Mouse (Mus musculus): ENCODE measurements around the gene Rab40c. TPM values are rescaled to one million over a fixed set of nuclear protein-coding genes. Genes with fewer than 3 reads are reported as not detected.

Rab40c gene
- polyA plus RNA-seq, 1 experiment from 2014 or later = 59.2 TPM

DNA sequence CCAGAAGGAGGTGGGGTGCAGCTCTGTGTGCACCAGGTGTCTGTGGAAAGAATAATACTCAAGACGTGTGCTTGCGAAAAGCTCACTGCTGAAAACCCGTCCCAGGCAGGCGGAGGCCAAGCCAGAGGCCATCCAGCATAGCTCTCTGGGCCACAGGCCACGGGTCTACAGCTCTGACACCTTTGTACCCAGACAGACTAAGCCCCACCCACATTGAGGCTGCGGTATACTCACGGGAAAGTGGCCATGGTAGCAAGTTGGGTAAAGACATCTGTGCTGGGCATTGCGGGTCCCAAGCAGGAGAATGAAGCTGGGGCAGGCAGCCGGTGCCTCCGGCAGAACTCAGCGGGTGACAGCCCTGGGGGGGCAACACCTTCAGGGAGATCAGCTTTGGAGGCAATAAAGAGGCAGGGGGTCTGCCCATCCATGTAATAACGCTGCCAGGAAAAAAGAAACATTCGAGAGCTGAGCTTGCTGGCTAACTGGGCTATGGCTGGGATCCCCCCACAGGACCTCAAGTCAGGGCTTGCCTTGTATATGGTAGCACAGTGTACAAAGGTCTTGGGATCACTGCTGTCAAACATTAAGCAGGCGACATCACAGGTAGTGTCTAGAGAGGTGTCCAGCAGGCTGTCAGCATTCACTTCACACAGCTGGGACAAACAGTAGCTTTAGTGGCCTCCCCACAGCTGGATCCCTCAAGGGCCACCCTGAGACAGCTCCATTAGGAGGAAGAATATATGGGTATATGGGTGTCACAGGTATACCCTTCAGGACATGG lies 79.9 kb downstream of the Rab40c start:
- H3K9me3 ChIP-seq (ENCODE audit: control insufficient read depth, low read length) = no peaks in the 10 kb centered on the region
- peaks cover 46% of the 10 kb centered on the region for H3K4me1 ChIP-seq (replicated peaks; ENCODE audit: control insufficient read depth, insufficient read depth, low read length)
- ATAC-seq = no peak
- H3K36me3 ChIP-seq (ENCODE audit: control insufficient read depth, insufficient read depth) = peaks cover 26% of the 10 kb centered on the region
- no peak overlapping the region for H3K4me2 ChIP-seq (ENCODE audit: low read length)
- H3K9ac ChIP-seq (replicated peaks; ENCODE audit: low read depth, low read length) = no peak overlapping the region
- no peak overlapping the region for H3K4me3 ChIP-seq (replicated peaks; ENCODE audit: low read length)
- no peaks in the 10 kb centered on the region for H3K27me3 ChIP-seq (replicated peaks; ENCODE audit: control insufficient read depth, insufficient read depth, low read length)
- H3K27ac ChIP-seq (ENCODE audit: low read length) = no peak overlapping the region
- WGBS = 90% methylated on average over 14 of the region's 14 CpGs

DNA sequence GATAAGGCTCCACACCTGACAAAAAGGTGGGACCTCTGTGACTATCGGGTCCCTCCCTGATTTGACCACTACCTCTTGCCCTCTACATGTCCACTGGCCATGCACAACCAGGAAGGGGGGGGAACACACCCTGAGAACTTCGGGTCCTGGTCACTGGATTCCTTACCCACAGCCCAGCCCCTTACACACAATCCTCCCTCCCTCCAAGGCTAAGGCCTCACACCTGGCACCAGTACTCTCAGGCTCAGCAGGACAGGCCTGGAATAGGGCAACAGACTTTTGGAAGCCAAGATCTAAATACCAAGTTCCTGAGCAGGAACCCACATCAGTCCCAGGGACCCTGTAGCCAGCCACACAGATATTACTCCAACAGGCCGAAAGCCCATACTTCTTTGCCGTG lies 80.6 kb downstream of the Rab40c start:
- ATAC-seq = no peak
- Histone ChIP-seq H3K4me3 (replicated peaks; ENCODE audit: low read length) (no peak overlapping the region), H3K27ac (ENCODE audit: low read length) (no peak overlapping the region), H3K36me3 (ENCODE audit: control insufficient read depth, insufficient read depth) (peaks cover 26% of the 10 kb centered on the region), H3K27me3 (replicated peaks; ENCODE audit: control insufficient read depth, insufficient read depth, low read length) (no peaks in the 10 kb centered on the region), H3K9ac (replicated peaks; ENCODE audit: low read depth, low read length) (no peak overlapping the region), H3K9me3 (ENCODE audit: control insufficient read depth, low read length) (no peaks in the 10 kb centered on the region), H3K4me1 (replicated peaks; ENCODE audit: control insufficient read depth, insufficient read depth, low read length) (peaks cover 52% of the 10 kb centered on the region), H3K4me2 (ENCODE audit: low read length) (no peak overlapping the region)
- WGBS = 89% methylated on average over 4 of the region's 4 CpGs

DNA sequence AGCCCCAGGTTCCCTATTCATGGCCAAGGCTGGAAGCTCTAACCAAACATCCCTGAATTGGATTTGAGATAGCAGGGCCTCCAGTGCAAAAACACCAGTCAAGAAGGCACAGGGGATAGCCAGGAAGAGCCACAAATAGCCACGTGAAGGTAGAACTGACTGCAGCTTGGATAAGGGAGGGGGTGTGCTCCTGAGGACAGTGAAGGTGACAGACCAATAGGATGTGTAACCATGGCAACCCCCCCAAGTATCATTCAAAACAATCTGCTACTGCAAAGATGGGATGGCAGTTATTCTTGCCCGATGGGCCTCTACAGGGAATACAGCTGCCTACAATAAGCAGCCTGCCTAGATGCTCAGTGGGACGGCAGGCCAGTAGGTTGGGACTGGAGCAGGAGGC lies 82.0 kb downstream of the Rab40c start:
- peak overlapping the region; percentile 54 for H3K4me2 ChIP-seq (ENCODE audit: low read length)
- no peak overlapping the region for H3K4me3 ChIP-seq (replicated peaks; ENCODE audit: low read length)
- H3K9ac ChIP-seq (replicated peaks; ENCODE audit: low read depth, low read length) = 0 out of 2 replicates have a peak overlapping the region, but pooled peaks have one; percentile 30
- H3K27ac ChIP-seq (ENCODE audit: low read length) = peak overlapping the region; percentile 67
- H3K36me3 ChIP-seq (ENCODE audit: control insufficient read depth, insufficient read depth) = peaks cover 26% of the 10 kb centered on the region
- no peaks in the 10 kb centered on the region for H3K27me3 ChIP-seq (replicated peaks; ENCODE audit: control insufficient read depth, insufficient read depth, low read length)
- H3K9me3 ChIP-seq (ENCODE audit: control insufficient read depth, low read length) = no peaks in the 10 kb centered on the region
- no peak for ATAC-seq
- H3K4me1 ChIP-seq (replicated peaks; ENCODE audit: control insufficient read depth, insufficient read depth, low read length) = peaks cover 47% of the 10 kb centered on the region
- WGBS = 15% methylated on average over 3 of the region's 3 CpGs

DNA sequence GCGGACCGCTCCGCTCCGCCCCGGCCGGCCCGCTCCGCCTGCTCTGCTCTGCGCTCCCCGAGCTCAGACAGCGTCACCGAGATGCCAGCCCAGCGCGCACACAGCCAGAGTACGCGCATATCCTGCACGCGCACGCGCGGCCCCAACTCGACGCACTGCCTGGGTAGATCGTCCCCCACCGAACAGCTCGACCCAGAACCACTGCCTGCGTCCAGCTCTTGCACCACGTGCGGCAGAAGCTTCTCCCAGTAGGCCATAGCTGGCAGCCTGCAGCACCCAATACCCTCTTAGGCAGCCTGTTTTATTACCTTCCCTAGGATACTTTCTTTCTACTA lies 82.5 kb downstream of the Rab40c start, which contains the start of gene Rhbdl1:
Rhbdl1 (minus strand) TSS at position 220 of the 335 bp plus-strand sequence.
- Histone ChIP-seq H3K4me2 (ENCODE audit: low read length) (peak within 1 kb of the TSS; percentile 54), H3K4me3 (replicated peaks; ENCODE audit: low read length) (peak within 1 kb of the TSS; percentile 54), H3K9me3 (ENCODE audit: control insufficient read depth, low read length) (no peaks in the 10 kb centered on the region), H3K4me1 (replicated peaks; ENCODE audit: control insufficient read depth, insufficient read depth, low read length) (peaks cover 49% of the 10 kb centered on the region), H3K9ac (replicated peaks; ENCODE audit: low read depth, low read length) (peak within 1 kb of the TSS; percentile 80), H3K36me3 (ENCODE audit: control insufficient read depth, insufficient read depth) (peaks cover 26% of the 10 kb centered on the region), H3K27me3 (replicated peaks; ENCODE audit: control insufficient read depth, insufficient read depth, low read length) (no peaks in the 10 kb centered on the region), H3K27ac (ENCODE audit: low read length) (peak within 1 kb of the TSS; percentile 67)
- peak; percentile 43 for ATAC-seq
- 0% methylated on average over 28 of the region's 29 CpGs for WGBS

DNA sequence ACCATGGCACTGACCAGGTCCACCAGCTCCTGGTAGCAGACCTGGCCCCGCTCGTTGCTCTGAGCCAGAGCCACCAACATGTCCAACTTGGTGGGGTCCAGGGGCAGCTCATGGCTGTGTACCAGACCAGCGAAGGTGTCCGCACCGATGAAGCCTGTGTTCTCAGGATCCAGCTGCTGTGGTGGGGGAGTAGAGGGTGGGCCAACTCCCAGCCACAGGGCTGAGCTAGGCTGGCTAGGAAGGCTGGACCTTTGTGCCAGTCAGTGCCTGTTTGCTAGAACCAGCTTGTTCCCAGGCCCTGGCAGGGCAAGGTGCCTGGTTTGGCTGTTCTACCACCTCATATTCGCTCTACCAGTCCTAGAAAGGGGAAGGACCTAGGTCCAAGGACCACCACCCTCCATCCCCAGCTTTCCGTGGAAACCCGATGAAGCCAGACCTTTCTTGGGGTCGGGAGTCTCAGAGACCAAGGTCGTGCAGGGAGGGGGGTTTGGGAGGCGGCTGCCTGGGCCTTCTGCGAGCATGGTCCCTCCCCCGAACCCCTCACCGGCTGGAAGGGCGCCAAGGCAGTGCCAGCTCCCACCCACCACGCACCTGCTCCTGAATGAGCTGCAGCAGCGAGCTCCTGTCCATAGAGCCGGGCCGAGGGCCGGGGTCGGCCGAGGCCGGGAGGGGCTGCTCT lies 83.0 kb downstream of the Rab40c start:
- Histone ChIP-seq H3K36me3 (ENCODE audit: control insufficient read depth, insufficient read depth) (peaks cover 22% of the 10 kb centered on the region), H3K4me2 (ENCODE audit: low read length) (peak overlapping the region; percentile 54), H3K9ac (replicated peaks; ENCODE audit: low read depth, low read length) (peak overlapping the region; percentile 80), H3K4me3 (replicated peaks; ENCODE audit: low read length) (peak overlapping the region; percentile 54), H3K27me3 (replicated peaks; ENCODE audit: control insufficient read depth, insufficient read depth, low read length) (no peaks in the 10 kb centered on the region), H3K4me1 (replicated peaks; ENCODE audit: control insufficient read depth, insufficient read depth, low read length) (peaks cover 54% of the 10 kb centered on the region), H3K9me3 (ENCODE audit: control insufficient read depth, low read length) (no peaks in the 10 kb centered on the region), H3K27ac (ENCODE audit: low read length) (peak overlapping the region; percentile 67)
- ATAC-seq = no peak
- 21% methylated on average over 23 of the region's 23 CpGs for WGBS

DNA sequence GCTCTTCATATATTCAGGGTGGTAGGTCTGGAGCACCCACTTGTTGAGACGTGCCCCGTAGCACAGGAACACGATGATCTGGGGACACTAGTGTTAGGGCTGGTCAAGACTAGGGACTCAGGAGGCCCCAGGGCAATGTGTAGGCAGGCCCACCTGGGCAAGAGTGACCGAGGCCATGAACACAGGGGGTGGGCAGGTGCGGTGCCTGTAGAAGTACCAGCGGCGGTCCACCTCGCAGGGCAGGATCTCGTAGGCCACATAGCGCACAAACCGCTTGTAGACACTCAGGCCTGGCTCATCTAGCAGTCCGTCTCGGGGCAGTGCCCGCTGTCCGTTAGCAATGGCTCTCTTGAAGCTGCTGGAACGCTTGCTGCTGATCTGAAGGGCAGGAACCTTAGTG lies 83.7 kb downstream of the Rab40c start:
- Histone ChIP-seq H3K4me1 (replicated peaks; ENCODE audit: control insufficient read depth, insufficient read depth, low read length) (peaks cover 61% of the 10 kb centered on the region), H3K36me3 (ENCODE audit: control insufficient read depth, insufficient read depth) (peaks cover 23% of the 10 kb centered on the region), H3K27ac (ENCODE audit: low read length) (no peak overlapping the region), H3K9me3 (ENCODE audit: control insufficient read depth, low read length) (no peaks in the 10 kb centered on the region), H3K4me2 (ENCODE audit: low read length) (no peak overlapping the region), H3K9ac (replicated peaks; ENCODE audit: low read depth, low read length) (no peak overlapping the region), H3K27me3 (replicated peaks; ENCODE audit: control insufficient read depth, insufficient read depth, low read length) (no peaks in the 10 kb centered on the region), H3K4me3 (replicated peaks; ENCODE audit: low read length) (no peak overlapping the region)
- 91% methylated on average over 16 of the region's 16 CpGs for WGBS
- ATAC-seq = no peak

DNA sequence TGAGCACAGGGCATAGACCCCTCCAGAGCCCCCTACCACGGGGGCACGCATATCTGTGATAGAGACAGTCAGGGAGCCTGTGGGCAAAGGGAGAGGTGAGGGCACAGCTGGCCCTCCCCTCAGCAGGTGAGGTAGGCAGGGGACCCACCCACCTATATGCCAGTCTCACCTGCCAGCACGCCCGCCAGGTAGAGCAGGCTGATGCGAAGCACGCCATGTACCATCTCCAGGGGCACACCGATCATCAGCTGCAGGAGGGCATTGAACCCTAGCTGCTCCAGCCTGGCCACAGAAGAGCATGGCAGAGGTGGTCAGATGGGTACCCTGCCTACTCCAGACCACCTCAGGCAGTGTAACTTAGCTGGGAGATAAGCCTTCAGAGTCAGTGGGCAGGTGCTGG lies 84.2 kb downstream of the Rab40c start:
- Histone ChIP-seq H3K27me3 (replicated peaks; ENCODE audit: control insufficient read depth, insufficient read depth, low read length) (no peaks in the 10 kb centered on the region), H3K9me3 (ENCODE audit: control insufficient read depth, low read length) (no peaks in the 10 kb centered on the region), H3K4me2 (ENCODE audit: low read length) (no peak overlapping the region), H3K4me1 (replicated peaks; ENCODE audit: control insufficient read depth, insufficient read depth, low read length) (peaks cover 65% of the 10 kb centered on the region), H3K27ac (ENCODE audit: low read length) (no peak overlapping the region), H3K9ac (replicated peaks; ENCODE audit: low read depth, low read length) (no peak overlapping the region), H3K4me3 (replicated peaks; ENCODE audit: low read length) (no peak overlapping the region), H3K36me3 (ENCODE audit: control insufficient read depth, insufficient read depth) (peaks cover 22% of the 10 kb centered on the region)
- 95% methylated on average over 7 of the region's 7 CpGs for WGBS
- ATAC-seq = no peak

DNA sequence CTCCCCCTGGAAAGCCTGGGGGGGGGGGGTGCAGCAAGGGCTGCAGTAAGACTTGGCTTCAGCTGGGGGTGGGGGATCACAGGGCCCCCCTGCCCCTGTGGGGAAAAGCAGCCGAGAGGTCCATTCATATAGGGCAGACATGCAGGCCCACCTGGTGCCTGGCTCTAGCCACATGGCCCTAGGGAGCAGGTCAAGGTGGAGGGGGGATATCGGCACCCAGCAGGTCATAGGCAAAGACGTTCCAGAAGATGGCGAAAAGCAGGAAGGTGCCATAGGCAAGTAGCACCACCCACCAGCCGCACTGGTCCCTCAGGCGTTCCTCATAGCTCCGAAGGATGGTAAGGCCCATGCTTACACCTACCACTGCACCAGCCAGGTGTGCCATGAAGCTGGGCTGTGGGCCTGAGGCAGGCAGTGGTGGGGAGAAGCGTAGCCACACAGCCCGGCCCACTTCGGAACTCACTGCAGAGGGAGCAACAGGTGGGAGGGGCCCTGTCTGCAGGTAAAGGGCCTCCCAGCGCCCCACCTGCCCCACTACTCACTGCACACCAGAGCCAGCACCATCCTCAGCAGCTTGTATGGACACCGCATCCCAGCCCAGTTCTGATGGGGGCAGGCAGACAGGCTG lies 84.8 kb downstream of the Rab40c start:
- H3K9me3 ChIP-seq (ENCODE audit: control insufficient read depth, low read length) = no peaks in the 10 kb centered on the region
- H3K36me3 ChIP-seq (ENCODE audit: control insufficient read depth, insufficient read depth) = peaks cover 23% of the 10 kb centered on the region
- WGBS = 87% methylated on average over 12 of the region's 12 CpGs
- no peak overlapping the region for H3K27ac ChIP-seq (ENCODE audit: low read length)
- H3K4me1 ChIP-seq (replicated peaks; ENCODE audit: control insufficient read depth, insufficient read depth, low read length) = peaks cover 71% of the 10 kb centered on the region
- H3K4me2 ChIP-seq (ENCODE audit: low read length) = peak overlapping the region; percentile 88
- ATAC-seq = no peak
- H3K27me3 ChIP-seq (replicated peaks; ENCODE audit: control insufficient read depth, insufficient read depth, low read length) = no peaks in the 10 kb centered on the region
- H3K4me3 ChIP-seq (replicated peaks; ENCODE audit: low read length) = no peak overlapping the region; the same call in 1 of the 2 replicates
- peak overlapping the region; percentile 84; the same call in 1 of the 2 replicates for H3K9ac ChIP-seq (replicated peaks; ENCODE audit: low read depth, low read length)

DNA sequence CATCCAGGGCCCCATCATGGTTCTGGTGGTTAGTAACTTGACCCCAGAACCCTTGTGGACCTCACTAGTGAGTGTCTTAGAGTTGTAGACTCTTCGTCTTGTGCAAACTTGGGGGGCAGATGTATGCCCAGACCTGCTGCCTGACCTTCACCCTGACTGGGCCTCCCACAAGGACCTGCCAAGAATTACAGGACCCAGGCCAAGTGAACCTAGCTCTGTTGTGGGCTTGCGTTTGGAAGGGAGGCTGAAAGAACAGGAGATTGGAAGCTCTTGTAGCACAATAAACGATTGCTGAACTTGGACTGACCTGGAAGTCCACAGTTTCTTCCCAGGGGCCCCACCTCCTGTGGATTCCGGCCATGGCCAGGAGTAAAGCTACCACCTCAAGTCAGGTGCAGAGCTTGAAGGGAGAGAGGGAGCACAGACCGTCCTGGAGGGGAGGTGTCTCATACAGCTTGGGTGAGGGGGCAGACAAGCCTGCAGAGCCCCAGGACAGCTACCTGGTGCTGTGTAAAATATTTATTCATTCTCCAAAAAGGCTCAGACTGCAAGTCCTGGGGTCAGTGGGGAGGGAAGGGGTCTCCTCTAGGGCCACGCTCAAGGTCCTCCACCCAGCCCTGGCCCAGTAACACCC lies 85.4 kb downstream of the Rab40c start:
- Histone ChIP-seq H3K36me3 (ENCODE audit: control insufficient read depth, insufficient read depth) (peaks cover 17% of the 10 kb centered on the region), H3K27ac (ENCODE audit: low read length) (peak overlapping the region; percentile 94), H3K9ac (replicated peaks; ENCODE audit: low read depth, low read length) (peak overlapping the region; percentile 84), H3K4me2 (ENCODE audit: low read length) (peak overlapping the region; percentile 88), H3K27me3 (replicated peaks; ENCODE audit: control insufficient read depth, insufficient read depth, low read length) (no peaks in the 10 kb centered on the region), H3K4me1 (replicated peaks; ENCODE audit: control insufficient read depth, insufficient read depth, low read length) (peaks cover 75% of the 10 kb centered on the region), H3K4me3 (replicated peaks; ENCODE audit: low read length) (peak overlapping the region; percentile 94), H3K9me3 (ENCODE audit: control insufficient read depth, low read length) (no peaks in the 10 kb centered on the region)
- no peak for ATAC-seq
- 50% methylated on average over 6 of the region's 6 CpGs for WGBS

Data from forebrain, embryonic 16.5 days (tissue).